Mouse (Mus musculus): Measurements from ENCODE around the gene Ankrd39.
"Not testable (repeated sequence)": the region's sequence is repeated elsewhere in the genome, so short reads cannot be mapped to it uniquely, and the experiment has no call there.

Ankrd39 gene

GRCm38 (mm10) chr1:36554633-36555399 is 7.6 kb upstream of the Ankrd39 start:
- no peak for DNase-seq (ENCODE audit: low spot score in 2 of 2)

DNA sequence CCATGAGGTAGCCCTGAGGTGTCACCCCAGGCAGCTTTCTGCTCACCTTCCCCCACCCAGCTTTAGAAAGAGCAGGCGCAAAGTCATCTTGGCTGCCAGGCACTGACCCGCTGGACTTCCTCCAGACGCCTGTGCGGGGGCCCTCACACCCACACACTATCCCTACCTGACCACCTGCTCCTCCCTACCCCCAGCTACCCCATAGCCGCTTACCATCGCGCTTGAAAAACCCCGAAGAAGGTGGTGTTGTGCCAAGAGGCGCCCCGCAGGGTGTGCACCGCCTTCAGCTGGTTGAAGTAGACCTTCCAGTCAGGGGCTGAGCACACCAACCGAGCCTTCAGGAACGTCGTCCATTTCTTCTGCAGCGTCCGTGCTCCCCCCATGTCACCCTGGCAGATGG is 5.3 kb upstream of the Ankrd39 start:
- DNase-seq (ENCODE audit: low spot score in 2 of 2), result no peak

DNA sequence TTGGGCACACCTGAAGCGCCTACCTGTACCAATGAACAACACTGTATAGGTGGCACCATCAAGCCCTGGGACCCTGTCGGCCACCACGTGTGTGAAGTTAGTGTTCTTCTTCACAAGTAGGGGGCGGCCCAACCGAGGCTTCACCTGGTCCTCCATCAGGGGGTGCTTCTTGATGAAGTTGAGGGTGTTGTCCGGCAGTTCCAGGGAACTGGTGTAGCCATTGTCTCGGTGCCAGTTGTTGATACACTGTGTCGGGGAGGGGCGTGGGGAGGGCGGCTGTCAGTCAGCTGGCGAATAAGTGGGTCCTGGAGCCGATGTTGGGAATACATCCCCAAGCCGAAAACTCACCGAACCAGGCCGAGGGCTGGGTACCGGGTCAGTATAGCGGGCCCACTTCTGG is 4.7 kb upstream of the Ankrd39 start:
- no peak for DNase-seq (ENCODE audit: low spot score in 2 of 2)

DNA sequence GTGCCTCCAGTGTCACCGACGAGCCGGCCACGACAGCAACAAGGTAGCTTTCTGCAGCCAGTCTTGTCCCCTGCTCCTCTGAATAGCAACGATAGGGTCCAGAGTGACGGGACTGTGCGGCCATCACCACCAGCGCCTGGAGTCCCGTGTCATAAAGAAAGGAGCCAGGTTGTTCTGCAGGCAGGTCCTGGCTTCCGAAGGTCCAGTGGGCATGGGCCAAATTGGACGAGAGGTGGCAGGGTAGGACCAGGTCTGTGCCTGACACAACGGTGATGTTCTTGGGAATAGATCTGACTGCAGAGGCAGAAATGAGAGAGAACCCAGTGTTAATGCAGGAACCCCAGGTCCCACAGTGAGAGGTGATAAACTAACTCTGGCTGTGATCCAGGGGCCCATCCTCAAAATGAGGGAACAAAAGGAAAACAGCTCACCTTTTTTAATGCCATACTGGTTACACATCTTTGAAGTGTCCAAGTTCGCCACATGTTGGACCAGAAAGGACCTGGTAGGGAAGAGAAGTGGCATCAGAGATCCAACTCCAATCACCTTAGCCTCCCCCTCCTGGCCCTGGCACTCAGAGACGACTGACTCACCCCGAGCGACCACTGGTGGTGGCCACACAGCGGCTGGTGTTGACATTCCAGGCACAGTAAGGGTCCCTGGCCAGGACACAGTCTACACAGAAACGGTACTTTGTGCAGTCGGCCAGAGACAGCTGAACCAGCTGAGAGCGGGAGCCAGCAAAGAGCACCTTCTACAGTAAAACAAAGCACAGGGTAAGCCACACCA is 3.0 kb upstream of the Ankrd39 start:
- no peak for DNase-seq (ENCODE audit: low spot score in 2 of 2)

DNA sequence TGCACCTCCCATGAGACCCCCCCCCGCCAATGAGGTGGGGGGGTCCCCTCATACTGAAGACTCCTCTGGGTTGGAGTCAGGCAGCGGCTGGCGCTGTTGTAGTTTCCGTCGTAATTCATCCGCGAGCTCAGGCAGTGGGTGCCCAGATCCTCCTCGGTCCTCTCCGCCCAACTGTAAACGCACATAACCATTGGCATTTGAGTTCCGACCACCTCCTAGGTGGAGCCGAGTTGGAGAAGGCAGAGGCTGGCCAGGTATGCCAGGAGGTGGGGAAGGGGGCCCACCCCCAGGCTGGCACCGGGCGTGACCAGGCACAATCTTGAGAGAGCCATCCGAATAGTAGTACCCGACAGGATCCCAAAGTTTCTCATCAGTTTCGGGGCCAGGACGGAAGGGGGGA is 2.2 kb upstream of the Ankrd39 start:
- DNase-seq (ENCODE audit: low spot score in 2 of 2), result no peak

DNA sequence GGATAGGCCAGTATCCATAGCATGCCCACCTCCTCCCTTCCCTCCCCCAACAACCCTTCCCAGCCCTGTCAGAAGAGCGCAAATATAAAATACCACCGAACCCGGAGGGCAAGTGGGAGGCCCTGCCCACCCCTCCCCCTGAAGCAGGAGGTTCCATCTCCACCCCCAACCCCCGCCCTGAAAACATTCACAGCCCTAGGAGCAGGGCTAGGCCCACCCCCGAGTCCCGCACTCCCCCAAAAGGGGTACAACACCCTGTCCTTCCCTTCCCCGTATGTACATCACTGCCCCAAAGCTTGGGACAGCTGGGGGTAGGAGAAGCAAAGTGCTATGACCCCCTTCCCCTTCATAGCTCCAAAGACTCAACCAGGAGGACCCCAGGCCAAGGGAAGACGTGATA is 1.5 kb upstream of the Ankrd39 start:
- no peak for DNase-seq (ENCODE audit: low spot score in 2 of 2)

DNA sequence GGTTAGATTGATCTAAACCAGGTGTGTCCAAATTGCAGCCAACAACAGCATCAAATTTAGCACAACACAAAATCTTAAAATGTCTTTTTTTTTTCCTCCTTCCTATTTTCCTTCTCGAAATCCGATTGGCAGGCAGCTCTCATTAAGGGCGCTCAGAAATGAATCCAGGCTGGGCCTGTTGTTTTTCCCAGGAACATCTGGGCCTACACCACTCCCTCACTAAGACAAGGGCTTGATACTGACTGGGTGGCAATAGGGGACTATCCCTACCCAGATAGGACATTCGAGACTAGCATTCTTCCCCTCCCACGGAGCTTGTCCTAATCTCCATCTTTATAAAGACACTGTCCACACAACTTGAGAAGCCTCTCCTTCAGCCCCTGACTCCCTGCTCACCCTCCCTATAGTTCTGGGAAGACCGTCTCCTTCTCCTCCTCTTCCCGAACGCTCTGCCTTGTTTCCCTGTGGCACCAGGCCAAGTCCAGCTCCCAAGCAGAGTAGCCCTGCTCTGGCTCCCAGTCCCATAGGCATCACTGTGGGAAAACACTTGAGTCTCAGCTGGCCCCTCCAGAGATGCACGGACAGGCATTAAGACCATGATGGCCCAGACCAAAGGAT is 845 bp upstream of the Ankrd39 start:
- DNase-seq (ENCODE audit: low spot score in 2 of 2), result peak in 1 of 2 experiments; percentile 27

DNA sequence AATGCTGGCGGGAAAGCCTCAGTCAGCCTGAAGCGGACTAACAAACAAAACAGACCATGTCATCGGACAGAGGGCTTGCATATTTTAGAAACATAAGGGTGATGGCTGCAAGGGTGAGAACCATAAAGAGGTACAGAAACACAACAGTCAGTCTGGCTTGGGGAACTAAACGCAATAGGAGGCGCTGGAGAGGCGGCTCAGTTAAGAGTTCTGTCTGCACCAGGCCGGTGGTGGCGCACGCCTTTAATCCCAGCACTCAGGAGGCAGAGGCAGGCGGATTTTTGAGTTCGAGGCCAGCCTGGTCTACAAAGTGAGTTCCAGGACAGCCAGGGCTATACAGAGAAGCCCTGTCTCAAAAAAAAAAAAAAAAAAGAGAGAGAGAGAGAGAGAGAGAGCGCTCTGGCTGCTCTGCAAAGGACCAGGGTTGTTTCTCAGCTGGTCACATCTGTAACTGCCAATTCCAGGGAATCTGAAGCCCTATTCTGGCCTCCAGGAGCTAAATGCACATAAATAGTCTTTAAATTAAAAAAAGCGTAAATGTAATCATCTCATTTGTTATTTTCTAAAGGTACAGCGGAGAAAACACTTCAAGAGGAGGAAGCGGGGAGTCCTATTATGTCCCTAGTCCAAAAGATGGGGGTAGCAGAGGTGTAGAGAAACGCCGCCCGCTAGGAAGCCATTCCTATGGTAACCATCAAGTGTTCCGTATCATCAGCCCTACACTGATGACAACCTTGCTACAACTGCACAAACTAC is 1.2 kb downstream of the Ankrd39 start:
- peak in 1 of 2 experiments; percentile 30 for DNase-seq (ENCODE audit: low spot score in 2 of 2)

GRCm38 (mm10) chr1:36545382-36545781 is 1.9 kb downstream of the Ankrd39 start:
- DNase-seq (ENCODE audit: low spot score in 2 of 2), result no peak

DNA sequence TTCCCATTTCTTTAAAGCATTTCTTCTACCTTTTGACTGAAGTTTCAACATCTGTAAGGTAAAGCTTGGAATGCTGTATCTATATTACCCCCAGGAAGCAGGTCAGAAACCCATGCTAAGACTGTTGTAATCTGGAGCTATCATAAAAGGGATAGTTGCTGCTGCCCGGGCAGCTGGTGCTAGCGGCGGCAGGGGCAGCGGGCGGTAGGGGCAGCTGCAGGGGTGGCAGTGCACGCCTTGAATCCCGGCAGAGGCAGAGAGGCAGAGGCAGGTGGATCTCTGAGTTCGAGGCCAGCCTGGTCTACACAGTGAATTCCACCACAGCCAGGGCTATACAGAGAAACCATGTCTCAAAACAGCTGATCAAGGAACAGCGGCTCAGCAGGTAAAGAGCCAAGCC is 4.3 kb downstream of the Ankrd39 start:
- DNase-seq (ENCODE audit: low spot score in 2 of 2), result no peak

GRCm38 (mm10) chr1:36541844-36542243 is 5.4 kb downstream of the Ankrd39 start:
- no peak for DNase-seq (ENCODE audit: low spot score in 2 of 2)

- DNase-seq (ENCODE audit: low spot score in 2 of 2), result no peak
These were observed 6.4 kb downstream of the Ankrd39 start for GRCm38 (mm10) chr1:36540807-36541206.

DNA sequence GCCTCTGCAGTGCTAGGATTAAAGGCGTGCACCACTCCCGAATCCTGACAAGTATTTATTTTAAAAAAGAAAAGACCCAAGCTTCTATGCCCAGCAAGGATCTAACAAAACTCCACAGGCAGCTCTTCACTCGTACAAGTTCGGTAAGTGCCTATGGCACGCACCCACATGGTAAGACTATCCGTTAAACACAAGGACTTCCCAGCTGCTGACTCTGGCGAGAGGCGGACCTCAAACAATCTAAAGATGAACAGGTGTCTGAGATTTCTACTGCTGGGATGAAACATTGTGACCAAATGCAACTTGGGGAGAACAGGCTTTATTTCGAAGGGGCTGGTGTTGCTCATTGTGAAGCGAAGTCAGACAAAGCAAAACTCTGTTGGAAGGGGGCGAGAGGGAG is 7.1 kb downstream of the Ankrd39 start:
- DNase-seq (ENCODE audit: low spot score in 2 of 2), result no peak

- DNase-seq (ENCODE audit: low spot score in 2 of 2), result no peak
These were observed 8.1 kb downstream of the Ankrd39 start, which contains the start of gene Gm42417 for GRCm38 (mm10) chr1:36539186-36539585. Gene Gm42417 (minus strand): TSS chr1:36539429.

DNA sequence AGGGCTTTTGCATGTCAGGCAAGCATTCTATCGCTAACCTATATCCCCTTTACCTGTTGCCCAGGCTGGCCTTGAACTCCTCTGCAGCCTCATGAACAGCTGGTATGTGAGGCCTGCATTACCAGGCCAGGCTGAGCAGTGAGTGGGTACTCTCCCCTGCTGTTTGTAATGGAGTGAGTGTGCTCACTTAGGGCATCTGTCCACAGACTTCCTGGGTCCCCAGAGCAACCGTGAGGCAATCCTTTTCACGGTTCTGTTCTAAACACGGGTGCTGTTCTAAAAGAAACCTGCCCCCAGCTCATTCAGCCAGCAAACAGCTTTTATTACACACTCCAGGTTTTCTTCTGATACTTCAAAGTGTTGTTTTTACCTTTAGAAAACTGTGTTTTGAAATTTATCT is 8.5 kb downstream of the Ankrd39 start:
- no peak for DNase-seq (ENCODE audit: low spot score in 2 of 2)

DNA sequence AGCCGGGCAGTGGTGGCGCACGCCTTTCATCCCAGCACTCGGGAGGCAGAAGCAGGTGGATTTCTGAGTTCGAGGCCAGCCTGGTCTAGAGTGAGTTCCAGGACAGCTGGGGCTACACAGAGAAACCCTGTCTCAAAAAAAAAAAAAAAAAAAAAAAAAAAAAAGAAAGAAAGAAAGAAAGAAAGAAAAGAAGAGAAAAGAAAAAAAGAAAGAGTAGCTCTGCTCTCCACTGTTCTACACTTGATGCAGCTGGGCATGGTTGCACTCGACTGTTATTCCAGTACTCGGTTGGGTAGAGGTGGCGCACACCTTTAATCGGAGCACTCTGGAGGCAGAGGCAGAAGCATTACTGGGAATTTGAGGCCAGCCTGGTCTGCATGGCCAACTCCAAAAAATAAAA is 10.5 kb downstream of the Ankrd39 start, which contains the start of gene Ankrd23:
Gene Ankrd23, minus strand, starts transcription at position 101 of the 400 bp plus-strand sequence.
- not testable (repeated sequence) for DNase-seq (ENCODE audit: low spot score in 2 of 2)

- no peak for DNase-seq (ENCODE audit: low spot score in 2 of 2)
These were observed 10.9 kb downstream of the Ankrd39 start for GRCm38 (mm10) chr1:36536397-36536728.

DNA sequence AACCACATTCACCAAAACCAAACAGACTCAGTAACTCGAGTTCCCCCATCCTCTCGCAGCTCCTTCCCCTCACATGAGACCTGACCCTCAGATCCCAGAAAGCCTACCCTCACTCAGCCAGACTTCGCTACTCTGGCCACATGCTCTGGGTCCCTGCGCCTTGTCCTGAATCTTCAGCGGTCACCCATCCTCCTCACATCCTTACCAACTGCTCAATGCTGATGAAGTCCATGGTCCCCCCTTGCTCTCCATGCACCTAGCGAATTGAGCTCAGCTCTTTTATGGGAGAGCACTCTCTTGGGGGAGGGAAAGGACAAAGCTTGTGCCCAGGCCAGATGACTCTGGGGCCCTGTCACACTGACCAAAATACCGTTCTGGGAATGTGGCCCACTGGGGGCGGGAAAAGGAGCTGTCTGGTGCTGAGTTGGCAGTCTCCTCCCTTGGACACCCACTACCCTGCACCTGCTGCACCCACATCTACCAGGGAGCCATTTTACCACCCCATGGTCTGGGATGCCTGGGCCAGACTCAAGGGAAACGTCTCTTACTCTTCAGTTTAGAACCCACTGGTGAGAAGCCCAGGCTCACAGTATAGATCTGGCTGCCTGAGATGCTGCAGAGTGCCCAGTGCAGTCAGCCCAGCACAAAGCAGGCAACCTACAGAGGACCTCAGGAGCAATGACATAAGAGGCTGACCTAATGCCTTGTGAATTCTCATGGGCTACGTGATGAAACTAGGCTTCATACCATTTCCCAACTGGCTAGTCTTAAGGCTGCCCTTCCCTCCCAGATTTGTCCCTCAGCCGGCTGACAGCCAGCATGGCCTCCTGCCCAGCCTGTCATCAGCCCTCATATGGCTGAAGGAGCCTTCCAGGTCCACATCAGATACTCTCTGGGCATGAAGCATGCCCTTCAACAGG is 11.5 kb downstream of the Ankrd39 start:
- DNase-seq (ENCODE audit: low spot score in 2 of 2), result no peak

GRCm38 (mm10) chr1:36534595-36535058 is 12.6 kb downstream of the Ankrd39 start:
- no peak for DNase-seq (ENCODE audit: low spot score in 2 of 2)

GRCm38 (mm10) chr1:36533546-36533945 is 13.7 kb downstream of the Ankrd39 start:
- no peak for DNase-seq (ENCODE audit: low spot score in 2 of 2)

- no peak for DNase-seq (ENCODE audit: low spot score in 2 of 2)
These were observed 15.8 kb downstream of the Ankrd39 start for GRCm38 (mm10) chr1:36531461-36531860.
